Mouse (Mus musculus) T-helper 2 cell (primary cell): ENCODE data around the gene Xrcc1.

Source experiments
- in situ Hi-C: fragments of 300-600 bp; cut with MboI, MseI; formaldehyde crosslinking; loops from one replicate; pipeline ENCODE4 v1.15.1; 2025; ENCODE audit warnings: high pct_unique_total_duplicates

Xrcc1 gene

GRCm38 (mm10) chr7:24563837-24564206, 17.7 kb downstream of the Xrcc1 start:
- in situ Hi-C loops = no loop called here

DNA sequence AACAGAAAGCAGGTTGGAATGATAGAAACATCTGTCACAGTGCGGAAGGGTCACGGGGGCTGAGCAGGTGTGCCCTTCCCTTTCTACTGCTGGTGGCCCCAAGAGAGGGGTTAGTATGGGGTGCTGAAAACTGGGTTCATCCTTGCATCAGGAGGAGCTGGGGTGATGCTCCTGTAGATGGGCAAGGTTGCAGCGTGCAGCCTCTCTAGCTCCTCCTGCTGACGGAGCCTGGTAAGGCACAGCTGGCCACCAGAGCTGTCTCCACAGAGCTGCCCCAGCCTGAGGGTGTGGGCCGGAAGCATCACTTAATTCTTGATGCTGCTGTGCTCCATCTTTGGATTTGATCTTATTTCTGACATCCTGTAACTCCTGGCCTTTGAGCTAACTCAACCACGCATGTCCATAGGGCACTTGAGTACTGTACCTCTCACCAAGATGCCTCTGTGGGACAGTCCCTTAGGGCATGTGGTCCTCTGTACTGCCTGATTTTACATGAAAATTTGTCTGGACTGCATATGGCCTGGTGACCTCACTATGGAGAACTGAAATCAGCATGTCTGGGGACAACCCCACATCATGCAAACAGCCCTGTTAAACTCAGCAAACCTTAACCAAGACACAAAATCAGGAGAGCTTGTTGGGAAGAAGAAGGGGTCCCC, 18.6 kb downstream of the Xrcc1 start:
- in situ Hi-C loops = no loop called here

- in situ Hi-C loops = no loop called here
Measured at GRCm38 (mm10) chr7:24565627-24566026, 19.5 kb downstream of the Xrcc1 start.

- in situ Hi-C loops = no loop called here
Measured at GRCm38 (mm10) chr7:24566206-24566605, 20.1 kb downstream of the Xrcc1 start.

DNA sequence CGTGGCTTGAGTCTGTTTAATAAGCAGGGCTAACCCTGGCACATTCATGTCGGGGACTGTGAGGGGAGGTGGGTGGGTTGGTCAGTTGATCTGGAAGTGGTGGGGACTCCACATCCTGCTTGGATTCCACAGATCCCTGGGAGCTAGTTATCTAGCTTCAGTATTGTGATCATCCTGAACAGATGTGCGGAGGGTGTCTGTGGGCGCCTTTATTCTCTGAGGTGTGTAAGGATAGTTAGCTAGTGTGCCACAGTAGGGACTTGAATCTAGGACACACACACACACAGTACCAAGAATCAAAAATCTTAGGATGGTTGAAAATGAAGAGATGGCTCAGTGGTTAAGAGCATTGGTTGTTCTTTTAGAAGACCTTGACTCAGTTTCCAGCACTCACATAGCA, 22.4 kb downstream of the Xrcc1 start:
- in situ Hi-C loops = no loop called here

GRCm38 (mm10) chr7:24571071-24571470, 25.0 kb downstream of the Xrcc1 start:
- in situ Hi-C loops = loop anchor here (5.0 kb wide), 1 partner anchor 34 kb away; no protein-coding TSS in a partner anchor

GRCm38 (mm10) chr7:24572455-24572854, 26.4 kb downstream of the Xrcc1 start:
- in situ Hi-C loops = loop anchor here (5.0 kb wide), 1 partner anchor 35 kb away; no protein-coding TSS in a partner anchor

- in situ Hi-C loops = loop anchor here (5.0 kb wide), 1 partner anchor 37 kb away; no protein-coding TSS in a partner anchor
Measured at GRCm38 (mm10) chr7:24574224-24574796, 28.2 kb downstream of the Xrcc1 start.

DNA sequence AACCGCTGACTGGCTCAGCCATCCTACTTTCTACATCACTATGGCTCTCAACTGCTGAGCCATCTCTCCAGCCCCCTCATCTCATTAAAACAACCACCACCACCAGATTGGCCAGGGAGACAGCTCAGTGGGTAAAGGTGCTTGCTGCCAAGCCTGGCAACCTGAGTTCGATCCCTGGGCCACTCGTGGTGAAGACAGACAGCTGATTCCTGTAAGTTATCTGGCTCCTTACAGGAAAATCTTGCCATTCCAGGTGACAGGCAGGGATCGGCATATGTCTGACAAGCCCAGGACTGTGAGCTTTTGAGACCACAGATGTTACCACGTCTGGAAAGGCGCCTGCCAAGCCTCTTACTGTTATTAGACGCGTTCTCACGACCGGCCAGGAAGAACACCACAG, 31.7 kb downstream of the Xrcc1 start:
- in situ Hi-C loops = no loop called here

DNA sequence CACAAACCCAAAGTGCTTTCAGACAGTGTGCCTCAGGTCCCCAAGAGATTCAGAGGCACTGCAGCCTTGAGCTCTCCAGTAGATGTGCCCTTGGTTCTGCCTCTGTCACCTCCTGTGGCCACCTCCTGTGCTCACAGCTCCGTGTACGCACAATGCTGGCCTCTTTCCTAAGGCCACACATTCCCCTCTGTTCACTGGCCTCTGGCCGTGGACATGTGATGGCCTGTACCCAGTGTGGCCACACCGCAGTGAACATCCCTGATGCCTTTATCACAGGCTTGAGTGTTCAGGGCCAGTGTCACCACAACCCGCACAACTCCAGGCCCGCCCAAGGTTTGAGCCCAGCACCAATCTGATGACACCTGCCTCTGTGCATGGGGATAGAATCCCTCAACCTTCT, 38.8 kb downstream of the Xrcc1 start:
- in situ Hi-C loops = no loop called here

GRCm38 (mm10) chr7:24585995-24586394, 39.9 kb downstream of the Xrcc1 start:
- in situ Hi-C loops = no loop called here

DNA sequence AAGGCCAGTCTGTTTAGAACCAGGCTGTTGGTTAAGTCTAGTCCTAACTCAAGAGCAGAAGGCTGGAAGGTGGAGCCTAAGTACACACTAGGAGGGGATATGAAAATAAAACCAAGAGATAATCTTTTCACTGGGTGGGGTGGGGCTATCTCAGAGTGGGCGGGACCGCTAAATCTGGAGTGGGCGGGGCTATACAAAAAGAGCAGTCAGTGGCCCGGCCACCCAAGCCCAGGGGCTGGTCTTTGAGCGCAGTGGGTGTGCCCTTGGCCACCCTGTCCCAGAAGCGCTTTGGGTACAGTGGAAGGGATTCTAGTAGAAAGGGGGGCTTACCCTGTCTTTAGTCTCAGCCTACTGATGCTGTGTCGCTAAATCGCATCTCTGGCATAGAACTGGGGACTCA, 40.7 kb downstream of the Xrcc1 start:
- in situ Hi-C loops = no loop called here

- in situ Hi-C loops = no loop called here
Measured at GRCm38 (mm10) chr7:24587330-24588105, 41.4 kb downstream of the Xrcc1 start, which contains the start of the genes Ethe1 and Zfp575. Ethe1 (plus strand) TSS chr7:24587543. Zfp575 (minus strand) TSS chr7:24587641.

DNA sequence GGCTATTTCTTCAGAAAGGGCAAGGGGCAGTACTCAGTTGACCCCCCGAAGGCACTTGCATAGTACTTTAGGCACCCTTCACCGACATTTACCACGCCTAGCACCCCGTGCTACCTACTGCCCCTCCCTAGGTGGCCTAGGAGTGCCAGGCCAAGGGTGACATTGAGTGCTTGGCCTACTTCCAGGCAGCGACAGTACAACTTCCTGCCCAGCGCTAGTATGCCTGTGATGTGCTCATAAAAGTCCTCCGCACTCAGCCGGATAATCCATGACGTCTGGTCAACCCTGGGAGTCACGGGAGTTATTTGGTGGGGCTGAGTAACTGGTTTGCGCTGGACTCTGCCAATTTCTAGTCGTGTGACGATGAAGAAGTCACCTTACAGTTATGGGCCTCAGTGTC, 42.2 kb downstream of the Xrcc1 start:
- in situ Hi-C loops = no loop called here

DNA sequence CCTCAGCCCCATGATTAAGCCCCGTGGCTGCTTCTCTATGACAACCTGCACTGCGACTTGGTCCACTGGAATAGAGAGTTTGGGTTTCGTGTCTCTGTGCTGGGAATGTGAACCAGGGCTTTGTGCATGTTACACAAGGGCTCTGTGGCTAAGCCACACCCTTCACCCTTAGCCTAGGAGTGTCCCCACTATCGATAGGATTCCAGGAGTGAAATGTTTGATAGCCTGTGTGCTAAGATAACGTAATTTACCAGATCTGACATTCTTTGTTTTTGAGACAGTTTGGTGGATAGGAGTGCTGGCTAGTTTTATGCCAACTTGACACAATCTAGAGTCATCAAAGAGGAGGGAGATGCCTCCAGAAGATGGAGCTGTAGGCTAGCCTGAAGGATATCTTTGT, 45.6 kb downstream of the Xrcc1 start:
- in situ Hi-C loops = no loop called here

DNA sequence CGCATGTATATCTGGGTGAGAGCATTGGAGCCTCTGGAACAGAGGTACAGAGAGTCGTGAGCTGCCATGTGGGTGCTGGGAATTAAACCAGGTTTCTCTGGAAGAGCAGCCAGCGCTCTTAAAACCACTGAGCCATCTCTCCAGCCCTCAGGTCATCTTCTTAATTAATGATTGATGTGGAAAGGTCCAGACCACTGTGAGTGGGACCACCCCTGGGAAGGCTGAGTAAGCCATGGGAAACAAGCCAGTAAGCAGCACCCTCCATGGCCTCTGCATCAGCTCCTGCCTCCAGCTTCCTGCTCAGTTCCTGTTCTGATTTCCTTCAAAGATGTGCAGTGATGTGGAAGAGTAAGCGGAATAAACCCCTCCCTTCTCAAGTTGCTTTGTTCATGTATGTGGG, 46.1 kb downstream of the Xrcc1 start:
- in situ Hi-C loops = no loop called here

- in situ Hi-C loops = no loop called here
Measured at GRCm38 (mm10) chr7:24592781-24593180, 46.7 kb downstream of the Xrcc1 start.

DNA sequence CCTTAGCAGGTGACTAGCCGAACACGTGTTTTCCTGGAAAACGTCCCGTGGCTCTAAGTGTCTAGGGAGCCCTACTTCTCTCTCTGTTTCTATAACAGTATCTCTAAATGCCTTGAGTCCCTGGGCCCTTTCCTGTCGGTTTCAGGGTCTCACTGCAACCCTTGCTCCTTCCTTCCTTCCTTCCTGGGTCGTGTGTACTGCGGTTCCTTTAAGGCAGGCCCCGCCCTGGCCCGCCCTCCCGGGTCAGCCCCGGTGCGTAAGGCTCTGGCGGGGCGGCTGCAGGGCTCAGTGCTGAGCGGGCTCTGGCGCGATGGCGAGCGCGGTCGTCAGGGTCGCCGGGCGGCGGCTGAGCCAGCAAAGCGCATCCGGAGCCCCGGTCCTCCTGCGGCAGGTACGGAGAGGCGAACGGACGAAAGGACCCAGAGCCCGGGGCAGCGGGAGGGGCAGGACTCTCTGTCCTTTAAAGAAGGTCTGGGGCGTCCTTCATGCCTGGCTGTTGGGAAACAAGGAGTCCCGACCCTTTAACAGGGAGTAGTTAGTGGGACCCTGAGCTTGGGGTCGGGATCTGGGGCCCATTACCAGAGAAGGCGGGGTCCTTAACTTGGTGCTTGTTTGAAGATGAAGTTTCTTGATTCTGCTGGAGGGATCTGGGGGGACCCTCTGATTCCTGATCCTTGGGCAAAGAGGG, 47.7 kb downstream of the Xrcc1 start:
- in situ Hi-C loops = no loop called here

DNA sequence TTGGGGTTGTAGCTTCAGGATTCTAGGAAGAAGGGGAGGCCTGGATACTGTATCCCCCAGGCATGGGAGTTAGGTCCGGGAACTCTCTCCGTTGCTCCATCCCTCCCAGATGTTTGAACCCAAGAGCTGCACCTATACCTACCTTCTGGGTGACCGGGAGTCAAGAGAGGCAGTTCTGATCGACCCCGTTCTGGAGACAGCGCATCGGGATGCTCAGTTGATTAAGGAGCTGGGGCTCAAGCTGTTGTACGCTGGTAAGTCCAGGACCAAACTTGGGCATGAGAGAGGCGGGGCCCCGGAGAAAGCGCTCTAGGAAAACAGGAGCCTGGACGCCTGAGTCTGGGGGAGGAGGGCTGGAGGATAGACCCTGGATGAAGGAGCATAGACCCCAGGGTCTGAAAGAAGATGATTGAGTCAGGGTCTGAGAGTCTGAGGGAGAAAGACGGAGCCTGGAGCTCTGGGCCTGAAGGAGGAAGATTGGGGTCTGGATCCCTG, 48.3 kb downstream of the Xrcc1 start:
- in situ Hi-C loops = no loop called here

DNA sequence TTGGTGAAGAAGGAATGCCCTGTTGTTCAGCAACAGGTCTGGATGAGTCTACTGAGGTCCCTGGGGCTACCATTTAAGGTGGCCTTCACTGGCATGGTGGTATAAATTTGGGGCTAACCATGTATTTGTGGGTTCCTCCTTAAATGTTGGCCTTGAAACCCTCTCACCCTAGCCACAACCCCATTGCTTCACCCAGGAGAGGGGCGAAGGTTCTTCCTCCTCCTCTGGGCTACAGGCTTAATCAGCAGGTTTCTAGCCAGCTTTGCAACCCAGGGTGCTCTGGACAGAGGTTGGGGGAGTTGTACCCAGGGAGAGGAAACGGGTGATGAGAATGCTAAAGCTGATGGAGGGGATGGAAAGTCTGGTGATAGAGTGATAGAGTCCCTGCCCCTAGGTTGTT, 49.4 kb downstream of the Xrcc1 start:
- in situ Hi-C loops = no loop called here

DNA sequence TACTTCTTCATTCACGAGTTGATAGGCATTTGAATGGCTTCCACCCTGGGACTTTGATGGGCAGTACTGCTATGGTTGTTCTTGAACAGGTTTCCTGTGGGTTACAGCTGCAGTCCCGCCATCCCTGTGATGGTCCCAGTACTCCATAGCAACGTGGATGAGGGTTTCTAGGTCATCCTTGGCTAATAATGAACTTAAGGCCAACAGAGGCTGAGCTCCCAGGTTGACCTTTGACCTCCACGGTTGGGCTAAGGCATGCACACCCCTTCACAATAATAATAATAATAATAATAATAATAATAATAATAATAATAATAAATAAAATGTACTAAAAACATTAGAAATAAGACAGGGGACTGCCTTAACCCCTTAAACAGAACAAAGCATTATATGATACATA, 52.0 kb downstream of the Xrcc1 start:
- in situ Hi-C loops = no loop called here
